Mouse (Mus musculus): Measurements from ENCODE around the gene Thsd7b. TPM values are rescaled to one million over a fixed set of nuclear protein-coding genes. Genes with fewer than 3 reads are reported as not detected.
"Not testable (repeated sequence)": the region's sequence is repeated elsewhere in the genome, so short reads cannot be mapped to it uniquely, and the experiment has no call there.

Thsd7b gene
- polyA plus RNA-seq, 1 experiment from 2014 or later: 14.3 TPM

- Histone ChIP-seq H3K27me3 (replicated peaks) (no peaks in the 10 kb centered on the region), H3K9ac (no peak overlapping the region), H3K9me3 (no peaks in the 10 kb centered on the region), H3K4me2 (no peak overlapping the region), H3K27ac (no peak overlapping the region), H3K36me3 (replicated peaks) (no peaks in the 10 kb centered on the region), H3K4me1 (no peaks in the 10 kb centered on the region), H3K4me3 (no peak overlapping the region)
- ATAC-seq (replicated peaks): no peak
- WGBS: 93% methylated on average over 13 of the region's 13 CpGs
Observed at GRCm38 (mm10) chr1:129595447-129595846, 322.3 kb downstream of the Thsd7b start.

GRCm38 (mm10) chr1:129600933-129601332 is 327.8 kb downstream of the Thsd7b start:
- Histone ChIP-seq H3K4me2 (no peak overlapping the region), H3K36me3 (replicated peaks) (no peaks in the 10 kb centered on the region), H3K9me3 (no peaks in the 10 kb centered on the region), H3K4me3 (no peak overlapping the region), H3K27ac (no peak overlapping the region), H3K4me1 (no peaks in the 10 kb centered on the region), H3K27me3 (replicated peaks) (no peaks in the 10 kb centered on the region), H3K9ac (no peak overlapping the region)
- no peak for ATAC-seq (replicated peaks)

GRCm38 (mm10) chr1:129602284-129602683 is 329.2 kb downstream of the Thsd7b start:
- H3K4me3 ChIP-seq: no peak overlapping the region
- no peaks in the 10 kb centered on the region for H3K9me3 ChIP-seq
- H3K9ac ChIP-seq: no peak overlapping the region
- no peak for ATAC-seq (replicated peaks)
- no peaks in the 10 kb centered on the region for H3K4me1 ChIP-seq
- H3K27me3 ChIP-seq (replicated peaks): no peaks in the 10 kb centered on the region
- no peaks in the 10 kb centered on the region for H3K36me3 ChIP-seq (replicated peaks)
- H3K27ac ChIP-seq: no peak overlapping the region
- H3K4me2 ChIP-seq: no peak overlapping the region

- H3K36me3 ChIP-seq (replicated peaks): no peaks in the 10 kb centered on the region
- no peak for ATAC-seq (replicated peaks)
- no peak overlapping the region for H3K4me2 ChIP-seq
- no peaks in the 10 kb centered on the region for H3K9me3 ChIP-seq
- WGBS: 79% methylated on average over 3 of the region's 3 CpGs
- no peak overlapping the region for H3K4me3 ChIP-seq
- no peaks in the 10 kb centered on the region for H3K4me1 ChIP-seq
- no peak overlapping the region for H3K9ac ChIP-seq
- H3K27ac ChIP-seq: no peak overlapping the region
- no peaks in the 10 kb centered on the region for H3K27me3 ChIP-seq (replicated peaks)
Observed at GRCm38 (mm10) chr1:129608395-129608794, 335.3 kb downstream of the Thsd7b start.

- Histone ChIP-seq H3K4me2 (no peak overlapping the region), H3K4me1 (no peaks in the 10 kb centered on the region), H3K27me3 (replicated peaks) (no peaks in the 10 kb centered on the region), H3K9me3 (no peaks in the 10 kb centered on the region), H3K9ac (no peak overlapping the region), H3K36me3 (replicated peaks) (no peaks in the 10 kb centered on the region), H3K27ac (no peak overlapping the region), H3K4me3 (no peak overlapping the region)
- ATAC-seq (replicated peaks): no peak
- WGBS: 76% methylated on average over 1 of the region's 1 CpGs
Observed at GRCm38 (mm10) chr1:129616080-129616479, 343.0 kb downstream of the Thsd7b start.

GRCm38 (mm10) chr1:129619440-129620301 is 346.6 kb downstream of the Thsd7b start:
- no peak overlapping the region for H3K9ac ChIP-seq
- ATAC-seq (replicated peaks): no peak
- no peak overlapping the region for H3K4me3 ChIP-seq
- no peaks in the 10 kb centered on the region for H3K4me1 ChIP-seq
- no peak overlapping the region for H3K4me2 ChIP-seq
- no peaks in the 10 kb centered on the region for H3K9me3 ChIP-seq
- H3K27ac ChIP-seq: no peak overlapping the region
- WGBS: 35% methylated on average over 7 of the region's 7 CpGs
- H3K36me3 ChIP-seq (replicated peaks): no peaks in the 10 kb centered on the region
- H3K27me3 ChIP-seq (replicated peaks): no peaks in the 10 kb centered on the region

- Histone ChIP-seq H3K4me3 (no peak overlapping the region), H3K36me3 (replicated peaks) (no peaks in the 10 kb centered on the region), H3K27ac (no peak overlapping the region), H3K9me3 (no peaks in the 10 kb centered on the region), H3K27me3 (replicated peaks) (no peaks in the 10 kb centered on the region), H3K4me1 (no peaks in the 10 kb centered on the region), H3K4me2 (no peak overlapping the region), H3K9ac (no peak overlapping the region)
- ATAC-seq (replicated peaks): no peak
- 90% methylated on average over 6 of the region's 6 CpGs for WGBS
Observed at GRCm38 (mm10) chr1:129624519-129624918, 351.4 kb downstream of the Thsd7b start.

- Histone ChIP-seq H3K4me1 (no peaks in the 10 kb centered on the region), H3K36me3 (replicated peaks) (no peaks in the 10 kb centered on the region)
- 65% methylated on average over 4 of the region's 4 CpGs for WGBS
Observed at GRCm38 (mm10) chr1:129635146-129635545, 362.0 kb downstream of the Thsd7b start.

GRCm38 (mm10) chr1:129644252-129644861 is 371.3 kb downstream of the Thsd7b start:
- no peak for ATAC-seq (replicated peaks)
- WGBS: 56% methylated on average over 8 of the region's 8 CpGs
- Histone ChIP-seq H3K9ac (no peak overlapping the region), H3K4me1 (no peaks in the 10 kb centered on the region), H3K4me2 (no peak overlapping the region), H3K27ac (no peak overlapping the region), H3K36me3 (replicated peaks) (no peaks in the 10 kb centered on the region), H3K9me3 (no peaks in the 10 kb centered on the region), H3K27me3 (replicated peaks) (no peaks in the 10 kb centered on the region), H3K4me3 (no peak overlapping the region)

More at GRCm38 (mm10) chr1:129635146-129635545, 362.0 kb downstream of the Thsd7b start:
- no peak overlapping the region for H3K9ac ChIP-seq
- H3K27ac ChIP-seq: no peak overlapping the region
- H3K27me3 ChIP-seq (replicated peaks): no peaks in the 10 kb centered on the region
- H3K9me3 ChIP-seq: no peaks in the 10 kb centered on the region
- no peak overlapping the region for H3K4me2 ChIP-seq
- no peak for ATAC-seq (replicated peaks)
- no peak overlapping the region for H3K4me3 ChIP-seq

- H3K4me1 ChIP-seq; H3K9me3 ChIP-seq; H3K36me3 ChIP-seq (replicated peaks); H3K27me3 ChIP-seq (replicated peaks); ATAC-seq (replicated peaks); H3K27ac ChIP-seq; H3K4me3 ChIP-seq; H3K9ac ChIP-seq; H3K4me2 ChIP-seq: not testable (repeated sequence)
- WGBS: 92% methylated on average over 6 of the region's 6 CpGs
Observed at GRCm38 (mm10) chr1:129651448-129651847, 378.3 kb downstream of the Thsd7b start.

- ATAC-seq (replicated peaks): no peak
- Histone ChIP-seq H3K9ac (no peak overlapping the region), H3K4me2 (no peak overlapping the region), H3K4me1 (no peaks in the 10 kb centered on the region), H3K4me3 (no peak overlapping the region), H3K36me3 (replicated peaks) (no peaks in the 10 kb centered on the region), H3K9me3 (no peaks in the 10 kb centered on the region), H3K27me3 (replicated peaks) (no peaks in the 10 kb centered on the region), H3K27ac (no peak overlapping the region)
- WGBS: 66% methylated on average over 3 of the region's 3 CpGs
Observed at GRCm38 (mm10) chr1:129658045-129658444, 384.9 kb downstream of the Thsd7b start.

- Histone ChIP-seq H3K9me3 (no peaks in the 10 kb centered on the region), H3K27ac (no peak overlapping the region), H3K27me3 (replicated peaks) (no peaks in the 10 kb centered on the region), H3K4me1 (0 out of 2 replicates have a peak, but pooled peaks cover 2% of the 10 kb centered on the region), H3K9ac (no peak overlapping the region), H3K36me3 (replicated peaks) (no peaks in the 10 kb centered on the region), H3K4me2 (no peak overlapping the region), H3K4me3 (no peak overlapping the region)
- 74% methylated on average over 1 of the region's 1 CpGs for WGBS
- ATAC-seq (replicated peaks): no peak
Observed at GRCm38 (mm10) chr1:129675878-129676277, 402.8 kb downstream of the Thsd7b start.

GRCm38 (mm10) chr1:129678851-129679250 is 405.7 kb downstream of the Thsd7b start:
- no peak overlapping the region for H3K4me2 ChIP-seq
- no peak overlapping the region for H3K4me3 ChIP-seq
- no peak overlapping the region for H3K27ac ChIP-seq
- no peak overlapping the region for H3K9ac ChIP-seq
- no peaks in the 10 kb centered on the region for H3K9me3 ChIP-seq
- ATAC-seq (replicated peaks): no peak
- H3K4me1 ChIP-seq: 0 out of 2 replicates have a peak, but pooled peaks cover 2% of the 10 kb centered on the region
- WGBS: 26% methylated on average over 4 of the region's 4 CpGs
- no peaks in the 10 kb centered on the region for H3K36me3 ChIP-seq (replicated peaks)
- H3K27me3 ChIP-seq (replicated peaks): no peaks in the 10 kb centered on the region

All from midbrain, embryonic 15.5 days (tissue).